Mouse (Mus musculus) heart, postnatal 0 days (tissue): ENCODE results near the gene Gm10188.

Experiments used
- CTCF ChIP-seq: IDR thresholded peaks from 2 replicates; pipeline ENCODE4 v1.5.1; 2016; ENCODE audit warnings: antibody characterized with exemption, control low read depth, low read depth
- EP300 ChIP-seq: IDR thresholded peaks from 2 replicates; pipeline ENCODE4 v1.6.1; 2016; ENCODE audit warnings: antibody characterized with exemption, low read depth

GRCm38 (mm10) chr1:132221627-132222026, 7.9 kb downstream of the Gm10188 start:
- no peak for TF ChIP-seq CTCF
- no peak for TF ChIP-seq EP300
